Mouse (Mus musculus) neural tube, embryonic 10.5 days (tissue): Measurements from ENCODE around the gene Pfn5.
"Not testable (repeated sequence)": the region's sequence is repeated elsewhere in the genome, so short reads cannot be mapped to it uniquely, and the experiment has no call there.

Experiments
- DNase-seq: peaks from one replicate; pipeline ENCODE4 v3.0.0-alpha.2; 2017; ENCODE audit warnings: low spot score; ENCODE audit errors: extremely low spot score

Pfn5 gene

DNA sequence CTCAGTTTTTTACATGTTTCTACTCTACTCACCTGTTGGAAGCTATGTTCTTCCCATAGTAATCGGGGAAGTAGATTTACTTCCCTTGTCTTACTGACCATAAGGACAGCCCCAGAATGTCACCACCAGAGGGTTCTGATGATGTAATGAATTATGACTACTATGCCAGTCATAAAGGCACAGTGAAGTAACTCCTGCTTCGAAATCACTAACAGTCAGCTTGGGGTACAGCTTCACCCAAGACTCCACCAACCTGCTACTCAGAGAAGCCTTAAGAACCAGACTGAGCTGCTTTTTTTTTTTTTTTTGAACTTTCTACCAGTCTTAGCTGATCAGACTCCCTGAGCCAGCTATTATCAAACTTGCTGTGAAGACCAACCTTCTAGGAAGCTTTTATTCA lies at the start of gene Pfn5, which contains the start of gene Asb12:
TSS of gene Pfn5 (plus strand) at position 218 of the 400 bp plus-strand sequence.
TSS of gene Asb12 (minus strand) at position 101 of the 400 bp plus-strand sequence.
- DNase-seq = no peak

DNA sequence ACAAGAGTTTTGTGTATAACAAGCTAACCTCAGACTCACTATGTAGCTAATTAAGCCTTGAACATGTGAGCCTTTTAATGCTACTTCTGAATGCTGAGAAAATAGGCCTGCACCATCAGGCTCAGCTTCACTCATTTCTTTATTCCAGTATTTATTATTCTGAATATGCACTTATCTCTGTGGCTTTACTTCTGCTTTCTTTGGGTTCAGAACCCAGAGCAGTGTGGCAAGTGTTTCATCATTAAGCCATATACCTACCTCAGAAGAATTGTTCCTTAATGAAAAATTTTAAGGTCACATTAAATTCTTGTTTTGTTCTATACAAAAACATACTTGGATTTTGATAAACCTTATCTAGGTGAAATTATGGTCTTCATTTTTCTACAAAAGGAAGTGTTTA lies 34.0 kb upstream of the Pfn5 start:
- DNase-seq = no peak

DNA sequence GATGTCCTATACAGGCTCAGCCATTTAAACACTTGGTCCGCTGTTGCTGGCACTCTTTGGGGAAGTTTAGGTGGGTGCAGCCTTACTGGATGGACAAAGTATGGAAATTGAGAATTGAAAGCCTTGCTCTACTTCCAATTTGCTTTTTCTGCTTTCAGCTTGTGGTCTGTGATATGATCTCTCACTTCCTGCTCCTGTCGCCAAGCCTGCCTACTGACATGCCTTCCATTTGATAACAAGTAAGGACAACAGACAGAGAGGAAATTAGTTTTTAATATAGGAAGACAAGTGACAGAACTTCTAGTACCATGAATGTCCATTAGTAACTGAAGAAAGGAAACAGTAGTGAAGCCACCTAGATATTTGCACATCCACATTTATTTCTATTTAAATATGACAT lies 32.7 kb upstream of the Pfn5 start:
- DNase-seq = no peak

DNA sequence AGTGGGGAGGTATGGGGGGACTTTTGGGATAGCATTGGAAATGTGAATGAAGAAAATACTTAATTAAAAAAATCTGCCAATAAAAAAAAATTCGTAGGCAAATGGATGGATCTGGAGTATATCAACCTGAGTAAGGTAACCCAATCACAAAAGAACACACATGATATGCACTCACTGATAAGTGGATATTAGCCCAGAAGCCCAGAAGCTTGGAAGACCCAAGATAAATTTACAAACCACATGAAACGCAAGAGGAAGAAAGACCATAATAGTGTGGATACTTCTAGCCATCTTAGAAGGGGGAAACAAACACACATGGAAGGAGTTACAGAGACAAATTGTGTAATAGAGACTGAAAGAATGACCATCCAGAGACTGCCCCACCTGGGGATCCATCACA lies 22.4 kb upstream of the Pfn5 start:
- DNase-seq = not testable (repeated sequence)

DNA sequence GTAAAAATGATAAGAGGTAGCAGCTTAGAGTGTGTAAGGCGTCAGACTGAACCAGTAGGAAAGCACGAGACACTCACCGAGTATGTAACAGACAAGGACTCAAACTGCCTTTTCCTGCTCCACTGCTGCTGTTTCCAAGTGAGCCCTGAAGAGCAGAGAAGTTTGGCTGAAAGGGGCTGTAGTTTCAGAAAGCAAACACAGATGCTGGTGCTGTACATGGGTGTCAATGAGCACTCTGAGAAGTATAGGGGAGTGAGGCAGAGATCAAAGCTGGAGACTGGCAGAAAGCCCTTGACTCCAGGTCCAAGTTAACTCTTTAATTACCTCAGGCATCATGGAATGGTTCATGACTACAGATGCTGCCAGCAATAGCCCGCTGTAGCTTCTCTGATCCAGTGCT lies 3.6 kb upstream of the Pfn5 start:
- no peak for DNase-seq

DNA sequence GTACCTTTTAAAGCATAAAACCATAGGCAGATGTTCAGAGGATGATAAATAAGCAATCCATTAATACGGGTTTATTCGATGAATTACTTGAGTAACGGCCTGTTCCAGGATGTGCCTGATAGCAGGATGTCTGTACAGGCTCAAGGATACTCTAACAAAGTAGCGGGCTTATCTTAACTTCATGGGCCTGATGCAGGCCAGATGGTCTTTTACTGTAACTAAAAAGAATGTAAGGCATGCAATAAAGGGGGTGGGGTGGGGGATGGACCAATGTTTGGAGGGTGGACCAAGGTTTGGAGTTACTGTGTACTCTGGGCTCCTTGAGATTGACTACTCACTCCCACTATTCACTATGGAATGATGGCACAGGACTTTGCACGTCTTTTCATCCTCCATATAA lies 42.7 kb downstream of the Pfn5 start:
- no peak for DNase-seq
